Mouse (Mus musculus): ENCODE data around the gene Rptor. TPM values are rescaled to one million over a fixed set of nuclear protein-coding genes. Genes with fewer than 3 reads are reported as not detected.

Gene Rptor
- polyA plus RNA-seq, 1 experiment = 26.2 TPM

DNA sequence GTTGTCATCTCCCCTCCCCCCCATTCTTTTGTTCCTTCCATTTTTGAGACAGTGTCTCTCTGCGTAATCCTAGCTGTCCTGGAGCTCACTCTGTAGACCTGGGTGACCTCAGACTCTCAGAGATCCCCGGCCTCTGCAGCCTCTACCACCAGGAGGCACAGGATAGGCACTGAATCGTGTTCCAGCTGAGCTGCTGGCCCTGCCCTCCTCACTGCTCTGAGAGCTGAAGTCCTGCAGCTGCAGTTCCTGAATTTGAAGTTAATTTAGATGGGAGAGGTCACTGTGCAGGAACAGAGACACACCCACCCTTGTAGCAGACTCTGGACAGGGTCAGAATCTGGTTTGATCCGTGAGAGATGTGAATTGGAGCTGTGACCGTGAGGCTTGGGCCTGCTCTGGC, 112.7 kb downstream of the Rptor start:
- WGBS = 55% methylated on average over 5 of the region's 5 CpGs
- Histone ChIP-seq H3K4me3 (replicated peaks; ENCODE audit: extremely low read depth, low read depth, low read length) (no peak overlapping the region), H3K4me1 (ENCODE audit: control insufficient read depth, insufficient read depth, low read length) (peaks cover 7% of the 10 kb centered on the region)
- DNase-seq = no peak
- no peak for TF ChIP-seq POLR2A (IDR thresholded peaks at IDR 0.05; ENCODE audit: borderline replicate concordance, extremely low read depth, low read depth, low read length)
- TF ChIP-seq CTCF (IDR thresholded peaks at IDR 0.05; ENCODE audit: insufficient read depth, low read length) = 0 out of 2 replicates have a peak, but pooled peaks have one; percentile 22

- 73% methylated on average over 5 of the region's 5 CpGs for WGBS
- no peak for DNase-seq
- peaks cover 10% of the 10 kb centered on the region for H3K4me1 ChIP-seq (ENCODE audit: control insufficient read depth, insufficient read depth, low read length)
- no peak overlapping the region for H3K4me3 ChIP-seq (replicated peaks; ENCODE audit: extremely low read depth, low read depth, low read length)
- TF ChIP-seq CTCF (IDR thresholded peaks at IDR 0.05; ENCODE audit: insufficient read depth, low read length) = no peak
- TF ChIP-seq POLR2A (IDR thresholded peaks at IDR 0.05; ENCODE audit: borderline replicate concordance, extremely low read depth, low read depth, low read length) = no peak
Observed at GRCm38 (mm10) chr11:119715841-119716596, 113.3 kb downstream of the Rptor start.

DNA sequence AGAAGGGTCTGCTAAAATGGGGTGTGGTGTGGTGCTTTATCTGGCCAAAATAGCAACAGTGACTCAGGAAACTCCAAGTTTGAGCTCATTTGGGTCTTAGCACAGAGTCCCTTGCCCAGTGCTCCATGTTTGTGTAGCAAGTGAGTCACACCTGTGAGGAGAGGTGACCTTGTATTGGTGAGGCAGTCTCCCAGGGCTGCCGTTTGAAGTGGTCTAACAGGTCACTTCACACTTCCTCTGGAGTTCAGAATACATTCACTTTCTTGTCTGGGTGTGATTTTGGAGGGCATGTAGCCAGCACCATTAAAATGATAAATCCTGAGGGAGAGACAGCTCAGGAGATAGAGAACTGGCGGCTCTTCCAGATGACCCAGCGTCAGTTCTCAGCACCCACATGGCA, 115.4 kb downstream of the Rptor start:
- no peak for TF ChIP-seq POLR2A (IDR thresholded peaks at IDR 0.05; ENCODE audit: borderline replicate concordance, extremely low read depth, low read depth, low read length)
- no peak for TF ChIP-seq CTCF (IDR thresholded peaks at IDR 0.05; ENCODE audit: insufficient read depth, low read length)
- no peak for DNase-seq
- H3K4me1 ChIP-seq (ENCODE audit: control insufficient read depth, insufficient read depth, low read length) = peaks cover 14% of the 10 kb centered on the region
- no peak overlapping the region for H3K4me3 ChIP-seq (replicated peaks; ENCODE audit: extremely low read depth, low read depth, low read length)
- WGBS = 88% methylated on average over 3 of the region's 3 CpGs

DNA sequence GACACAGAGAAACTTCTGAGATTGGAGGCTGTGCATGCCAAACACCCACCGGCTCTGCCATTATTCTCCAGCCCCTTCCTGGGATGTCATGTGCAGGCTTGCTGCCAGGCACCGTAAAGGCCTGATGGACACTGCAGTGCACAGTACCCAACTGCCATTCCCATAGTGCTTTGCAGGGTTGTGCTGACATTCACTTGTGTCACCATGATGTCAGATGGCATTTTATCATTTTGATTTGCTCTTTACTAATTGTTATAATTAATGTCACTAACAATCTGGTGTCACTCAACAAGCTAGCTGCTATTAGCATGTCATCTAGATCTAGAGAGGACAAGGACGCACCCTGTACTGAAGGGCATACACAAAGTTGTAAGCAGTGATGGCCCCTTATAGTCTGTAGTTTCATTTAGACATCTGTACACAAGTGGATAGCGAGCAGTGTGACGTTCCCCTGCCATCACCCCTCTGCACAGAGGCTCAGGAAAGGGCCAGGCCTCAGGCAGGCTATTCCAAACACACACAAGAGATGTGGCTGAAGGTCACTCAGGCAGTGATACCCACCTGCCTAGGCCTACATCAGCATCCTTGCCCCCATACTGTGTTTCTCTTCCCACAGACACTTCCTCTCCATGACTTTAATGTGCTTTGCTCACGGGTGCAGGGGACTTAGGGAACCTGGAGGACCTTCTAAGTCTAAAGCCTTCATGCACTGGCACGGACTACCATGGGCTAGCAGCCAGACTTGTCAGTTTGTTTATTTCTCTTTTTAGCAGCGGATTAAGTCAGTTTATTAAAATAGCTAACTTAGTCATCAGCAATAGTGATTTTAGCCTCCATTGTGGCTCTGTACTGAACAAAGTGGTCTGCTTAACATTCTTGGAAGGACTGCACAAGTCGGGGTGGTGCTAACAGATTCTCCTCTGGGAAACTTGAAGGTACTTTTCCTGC, 117.7 kb downstream of the Rptor start:
- Histone ChIP-seq H3K4me1 (ENCODE audit: control insufficient read depth, insufficient read depth, low read length) (peaks cover 14% of the 10 kb centered on the region), H3K4me3 (replicated peaks; ENCODE audit: extremely low read depth, low read depth, low read length) (no peak overlapping the region)
- no peak for TF ChIP-seq CTCF (IDR thresholded peaks at IDR 0.05; ENCODE audit: insufficient read depth, low read length)
- WGBS = 38% methylated on average over 9 of the region's 9 CpGs
- peak; percentile 32 for DNase-seq

- peaks cover 12% of the 10 kb centered on the region for H3K4me1 ChIP-seq (ENCODE audit: control insufficient read depth, insufficient read depth, low read length)
- TF ChIP-seq CTCF (IDR thresholded peaks at IDR 0.05; ENCODE audit: insufficient read depth, low read length) (no peak), POLR2A (IDR thresholded peaks at IDR 0.05; ENCODE audit: borderline replicate concordance, extremely low read depth, low read depth, low read length) (no peak)
- DNase-seq = no peak
- 88% methylated on average over 9 of the region's 9 CpGs for WGBS
- H3K4me3 ChIP-seq (replicated peaks; ENCODE audit: extremely low read depth, low read depth, low read length) = no peak overlapping the region
Observed at GRCm38 (mm10) chr11:119724709-119725108, 122.0 kb downstream of the Rptor start.

- DNase-seq = no peak
- 65% methylated on average over 5 of the region's 5 CpGs for WGBS
- Histone ChIP-seq H3K4me3 (replicated peaks; ENCODE audit: extremely low read depth, low read depth, low read length) (no peak overlapping the region), H3K4me1 (ENCODE audit: control insufficient read depth, insufficient read depth, low read length) (peaks cover 5% of the 10 kb centered on the region)
- no peak for TF ChIP-seq CTCF (IDR thresholded peaks at IDR 0.05; ENCODE audit: insufficient read depth, low read length)
- no peak for TF ChIP-seq POLR2A (IDR thresholded peaks at IDR 0.05; ENCODE audit: borderline replicate concordance, extremely low read depth, low read depth, low read length)
Observed at GRCm38 (mm10) chr11:119731382-119731781, 128.7 kb downstream of the Rptor start.

DNA sequence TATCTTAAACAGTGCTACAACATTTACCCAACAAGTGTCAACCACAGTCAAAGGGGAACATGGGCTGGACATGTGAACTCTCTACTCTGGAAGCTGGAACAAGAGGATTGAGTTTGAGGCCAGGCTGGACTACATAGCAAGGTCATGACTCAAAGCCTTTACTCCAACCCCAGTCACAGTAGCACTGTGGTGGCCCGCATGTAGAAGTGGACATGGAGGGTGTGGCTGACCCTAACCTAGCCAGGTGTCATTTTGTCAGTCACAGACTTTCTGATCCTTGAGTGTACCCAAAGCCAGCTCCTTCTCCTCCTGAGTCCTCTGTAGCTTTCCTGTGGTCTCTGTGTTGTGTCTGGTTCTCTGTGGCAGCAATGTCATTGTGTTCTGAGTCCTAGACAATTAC, 129.7 kb downstream of the Rptor start:
- Histone ChIP-seq H3K4me1 (ENCODE audit: control insufficient read depth, insufficient read depth, low read length) (peaks cover 5% of the 10 kb centered on the region), H3K4me3 (replicated peaks; ENCODE audit: extremely low read depth, low read depth, low read length) (no peak overlapping the region)
- no peak for DNase-seq
- TF ChIP-seq POLR2A (IDR thresholded peaks at IDR 0.05; ENCODE audit: borderline replicate concordance, extremely low read depth, low read depth, low read length) = no peak
- TF ChIP-seq CTCF (IDR thresholded peaks at IDR 0.05; ENCODE audit: insufficient read depth, low read length) = no peak
- WGBS = 60% methylated on average over 1 of the region's 1 CpGs

DNA sequence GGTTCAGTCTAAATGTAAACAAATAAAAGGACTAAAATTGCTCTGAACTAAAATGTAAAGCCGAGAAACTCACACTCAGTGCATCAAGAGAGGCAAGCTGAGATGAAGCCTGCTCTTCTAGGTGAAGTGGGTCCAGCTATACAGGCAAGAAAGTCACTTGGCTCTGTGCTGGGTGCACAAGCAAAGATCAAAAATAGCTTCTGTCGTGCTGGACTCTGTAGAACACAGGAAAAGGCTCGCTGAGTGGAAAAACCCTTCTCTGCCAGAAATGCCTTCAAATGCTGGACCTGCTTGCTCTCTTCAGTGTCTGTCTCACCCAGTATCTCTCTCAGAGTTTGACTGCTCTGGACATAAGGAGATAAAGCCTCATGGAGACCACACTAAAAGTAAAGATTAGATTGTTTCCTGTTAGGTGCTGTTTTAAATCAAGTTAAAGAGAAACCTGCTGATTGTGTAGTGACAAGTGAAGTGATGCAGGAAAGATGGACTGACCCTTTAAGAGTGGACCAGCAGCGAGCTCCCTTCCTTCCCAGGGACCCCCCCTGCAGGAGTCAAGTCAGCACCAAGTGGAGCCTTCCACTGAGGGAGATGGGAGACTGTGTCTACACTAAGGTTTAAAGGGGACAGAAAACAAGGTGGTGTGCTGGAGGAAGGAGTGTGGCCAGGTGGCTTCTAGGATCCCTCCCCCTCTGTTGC, 130.4 kb downstream of the Rptor start:
- Histone ChIP-seq H3K4me1 (ENCODE audit: control insufficient read depth, insufficient read depth, low read length) (peaks cover 5% of the 10 kb centered on the region), H3K4me3 (replicated peaks; ENCODE audit: extremely low read depth, low read depth, low read length) (no peak overlapping the region)
- no peak for DNase-seq
- TF ChIP-seq POLR2A (IDR thresholded peaks at IDR 0.05; ENCODE audit: borderline replicate concordance, extremely low read depth, low read depth, low read length) (no peak), CTCF (IDR thresholded peaks at IDR 0.05; ENCODE audit: insufficient read depth, low read length) (no peak)
- 29% methylated on average over 4 of the region's 4 CpGs for WGBS

- no peak overlapping the region for H3K4me3 ChIP-seq (replicated peaks; ENCODE audit: extremely low read depth, low read depth, low read length)
- DNase-seq = no peak
- TF ChIP-seq POLR2A (IDR thresholded peaks at IDR 0.05; ENCODE audit: borderline replicate concordance, extremely low read depth, low read depth, low read length) (no peak), CTCF (IDR thresholded peaks at IDR 0.05; ENCODE audit: insufficient read depth, low read length) (no peak)
- H3K4me1 ChIP-seq (ENCODE audit: control insufficient read depth, insufficient read depth, low read length) = peaks cover 5% of the 10 kb centered on the region
- 95% methylated on average over 7 of the region's 7 CpGs for WGBS
Observed at GRCm38 (mm10) chr11:119733657-119733990, 130.9 kb downstream of the Rptor start.
